Mouse (Mus musculus) ES-E14 (cell line): ENCODE measurements at regions not wholly inside any gene's neighbourhood (a gene's known extent, or its start where the extent isn't known, plus 50 kb on each side); places are given as distances from the start of the nearest gene placed in this dataset.

ENCODE experiments used
- CHD2 ChIP-seq: IDR thresholded peaks from 2 replicates; pipeline ENCODE4 v1.6.1; 2014; ENCODE audit warnings: mild to moderate bottlenecking, low read depth, low read length, inconsistent platforms
- MAFK ChIP-seq: IDR thresholded peaks from 2 replicates; pipeline ENCODE4 v1.6.1; 2014; ENCODE audit warnings: mild to moderate bottlenecking, low read depth, low read length, inconsistent platforms; ENCODE audit not compliant: insufficient read depth
- ZNF384 ChIP-seq: IDR thresholded peaks from 2 replicates; pipeline ENCODE4 v1.6.1; 2012; ENCODE audit warnings: low read depth, low read length, inconsistent platforms

- TF ChIP-seq CHD2 (no peak), ZNF384 (no peak), MAFK (no peak)
Observed at GRCm38 (mm10) chr13:99048651-99049100, 64.3 kb upstream of the 1700024P04Rik start.
